ENCODE assay signal across 8 mouse cellular contexts in genomic region chr2:57115181-57115863, GRCm38 (mm10). TPM values are rescaled to one million over a fixed set of nuclear protein-coding genes. Genes with fewer than 3 reads are reported as not detected.
DNase-seq lines count a peak whose midpoint lies in the region; ATAC-seq and TF ChIP-seq lines count a peak whose summit lies in the region.

No protein-coding gene starts in this region.

- H3K27ac ChIP-seq in heart, embryonic 12.5 days (ENCODE audit: poor library complexity, severe bottlenecking), result peak overlapping the region; percentile 91; the same call in 1 of the 2 replicates
- H3K27ac ChIP-seq in MEL (ENCODE audit: control insufficient read depth, low read depth, low read length), result 0 out of 2 replicates have a peak overlapping the region, but pooled peaks have one; percentile 33
- H3K27ac ChIP-seq in forebrain, embryonic 13.5 days, result peak overlapping the region; percentile 28
- H3K27ac ChIP-seq in liver, embryonic 11.5 days (ENCODE audit: low read depth, low read length), result no peak overlapping the region

- H3K27me3 ChIP-seq in heart, embryonic 12.5 days (replicated peaks), result peaks cover 30% of the 10 kb centered on the region
- no peaks in the 10 kb centered on the region for H3K27me3 ChIP-seq in MEL (ENCODE audit: control insufficient read depth in 1 of 2, insufficient read depth in 2 of 2, low read length in 2 of 2)
- peaks cover 34% of the 10 kb centered on the region for H3K27me3 ChIP-seq in forebrain, embryonic 13.5 days
- peaks cover 43% of the 10 kb centered on the region for H3K27me3 ChIP-seq in liver, embryonic 11.5 days (replicated peaks; ENCODE audit: control insufficient read depth, insufficient read depth, low read length)
- H3K27me3 ChIP-seq in splenic B cell, adult 2 months (ENCODE audit: control insufficient read depth, insufficient read depth, low read length, poor library complexity, severe bottlenecking), result peaks cover 2% of the 10 kb centered on the region

- peaks cover 9% of the 10 kb centered on the region; the same call in 1 of the 2 replicates for H3K9me3 ChIP-seq in heart, embryonic 12.5 days (replicated peaks)
- H3K9me3 ChIP-seq in MEL (replicated peaks; ENCODE audit: insufficient read depth, low read length), result no peaks in the 10 kb centered on the region
- no peaks in the 10 kb centered on the region; the same call in 1 of the 2 replicates for H3K9me3 ChIP-seq in forebrain, embryonic 13.5 days (replicated peaks)
- H3K9me3 ChIP-seq in liver, embryonic 11.5 days (ENCODE audit: control insufficient read depth, low read length), result no peaks in the 10 kb centered on the region

- no peak for TF ChIP-seq EP300 in MEL (IDR thresholded peaks at IDR 0.05; ENCODE audit: low read depth in 1 of 2, low read length in 2 of 2)

- no peak for TF ChIP-seq POLR2A in MEL (IDR thresholded peaks at IDR 0.05; ENCODE audit: control insufficient read depth in 1 of 2, insufficient read depth in 1 of 2, low read depth in 1 of 2, low read length in 2 of 2, poor library complexity in 1 of 2)

- DNase-seq in heart, postnatal 10 days, result no peak
- peak; percentile 71 for DNase-seq in MEL (ENCODE audit: low read depth, low spot score)
- no peak for DNase-seq in liver, embryonic 11.5 days (ENCODE audit: low spot score)
- peak; percentile 22 for DNase-seq in splenic B cell, adult 2 months (ENCODE audit: low read depth, low spot score)
- DNase-seq in B cell, adult 2 months, result no peak
- DNase-seq in gastrocnemius, adult 8-10 months (ENCODE audit: low spot score in 2 of 2), result no peak

- WGBS in heart, embryonic 12.5 days, result under 1% methylated on average over 25 of the region's 25 CpGs
- WGBS in forebrain, embryonic 13.5 days, result under 1% methylated on average over 25 of the region's 25 CpGs
- under 1% methylated on average over 25 of the region's 25 CpGs for WGBS in liver, embryonic 11.5 days

- peak overlapping the region; percentile 80 for H3K9ac ChIP-seq in heart, embryonic 12.5 days
- peak overlapping the region; percentile 78 for H3K9ac ChIP-seq in MEL (ENCODE audit: control insufficient read depth, low read depth, low read length, poor library complexity, severe bottlenecking)
- peak overlapping the region; percentile 77 for H3K9ac ChIP-seq in forebrain, embryonic 13.5 days
- H3K9ac ChIP-seq in liver, embryonic 11.5 days (ENCODE audit: low read depth, low read length), result peak overlapping the region; percentile 71

- peak; percentile 4; the same call in 1 of the 2 replicates for ATAC-seq in heart, embryonic 12.5 days (ENCODE audit: insufficient number of reproducible peaks, low FRiP score)
- peak; percentile 5 for ATAC-seq in forebrain, embryonic 13.5 days
- 0 out of 2 replicates have a peak, but pooled peaks have one; percentile 16 for ATAC-seq in liver, embryonic 11.5 days (replicated peaks; ENCODE audit: low FRiP score)

- H3K79me2 ChIP-seq in MEL (ENCODE audit: control insufficient read depth, insufficient read depth, low read length, poor library complexity), result no peaks in the 10 kb centered on the region; the same call in 1 of the 2 replicates

- TF ChIP-seq CTCF in MEL (IDR thresholded peaks at IDR 0.05 in 2 of 3, conservative IDR thresholded peaks at IDR 0.05 in 1 of 3; ENCODE audit: control insufficient read depth in 1 of 3, insufficient read depth in 1 of 3, low read depth in 2 of 3, low read length in 3 of 3, poor library complexity in 1 of 3, severe bottlenecking in 1 of 3), result no peak

- no peaks in the 10 kb centered on the region for H3K36me3 ChIP-seq in heart, embryonic 12.5 days
- peaks cover 0 to 4% of the 10 kb centered on the region in 2 experiments; a peak in 1 of 4 replicates for H3K36me3 ChIP-seq in MEL (ENCODE audit: control insufficient read depth in 1 of 2, insufficient read depth in 2 of 2, low read length in 2 of 2)
- H3K36me3 ChIP-seq in forebrain, embryonic 13.5 days (ENCODE audit: poor library complexity, severe bottlenecking), result no peaks in the 10 kb centered on the region
- no peaks in the 10 kb centered on the region for H3K36me3 ChIP-seq in liver, embryonic 11.5 days (ENCODE audit: control insufficient read depth, insufficient read depth, low read length)
- H3K36me3 ChIP-seq in splenic B cell, adult 2 months (ENCODE audit: control insufficient read depth, insufficient read depth, low read length, poor library complexity, severe bottlenecking), result no peaks in the 10 kb centered on the region

- H3K4me1 ChIP-seq in heart, embryonic 12.5 days (replicated peaks), result peaks cover 18% of the 10 kb centered on the region
- H3K4me1 ChIP-seq in MEL (ENCODE audit: control insufficient read depth in 1 of 2, insufficient read depth in 2 of 2, low read length in 2 of 2), result peaks cover 3 to 9% of the 10 kb centered on the region in 2 experiments; a peak in 2 of 4 replicates
- peaks cover 51% of the 10 kb centered on the region for H3K4me1 ChIP-seq in forebrain, embryonic 13.5 days
- H3K4me1 ChIP-seq in liver, embryonic 11.5 days (replicated peaks; ENCODE audit: control insufficient read depth, insufficient read depth, low read length), result no peaks in the 10 kb centered on the region

- intact Hi-C loops in heart, postnatal 10 days (cut with DNase I), result loop anchor here (10.0 kb wide), 1 partner anchor 1001 kb away; no protein-coding TSS in a partner anchor

- H3K4me2 ChIP-seq in heart, embryonic 12.5 days, result peak overlapping the region; percentile 100
- peak overlapping the region; percentile 100 for H3K4me2 ChIP-seq in forebrain, embryonic 13.5 days
- peak overlapping the region; percentile 100 for H3K4me2 ChIP-seq in liver, embryonic 11.5 days

- no peak for TF ChIP-seq RAD21 in MEL (IDR thresholded peaks at IDR 0.05; ENCODE audit: low read depth, low read length)

- peak overlapping the region; percentile 73 for H3K4me3 ChIP-seq in heart, embryonic 12.5 days
- H3K4me3 ChIP-seq in MEL (ENCODE audit: control insufficient read depth in 1 of 2, insufficient read depth in 1 of 2, low read depth in 2 of 2, low read length in 2 of 2), result peak overlapping the region; percentile 71 to 79
- peak overlapping the region; percentile 81 for H3K4me3 ChIP-seq in forebrain, embryonic 13.5 days
- peak overlapping the region; percentile 83 for H3K4me3 ChIP-seq in liver, embryonic 11.5 days (ENCODE audit: low read depth, low read length)

TF ChIP-seq in MEL, 35 proteins besides CTCF, POLR2A, EP300 and RAD21:
- TF ChIP-seq SMC3 (IDR thresholded peaks at IDR 0.05; ENCODE audit: low read depth, low read length) (no peak), MXI1 (IDR thresholded peaks at IDR 0.05; ENCODE audit: low read depth, low read length) (peak; percentile 65; the same call in 1 of the 2 replicates), ZKSCAN1 (IDR thresholded peaks at IDR 0.05; ENCODE audit: low read depth, low read length) (no peak), UBTF (IDR thresholded peaks at IDR 0.05; ENCODE audit: borderline replicate concordance, insufficient read depth, low read depth, low read length) (peak; percentile 76; the same call in 1 of the 2 replicates), MAX (IDR thresholded peaks at IDR 0.05; ENCODE audit: low read length) (peak; percentile 3; the same call in 1 of the 2 replicates), HCFC1 (IDR thresholded peaks at IDR 0.05; ENCODE audit: low read depth, low read length) (no peak)

RNA-seq across cellular contexts. Expression of gene Nr4a2, which starts 8.5 kb away (rescaled TPM):
- polyA plus RNA-seq in heart, embryonic 12.5 days (2016; fragmentation: Nextera tagmentation; extraction: Ambion mirVana), result 3.5 and 3.8 TPM in 2 replicates
- total RNA-seq in heart, postnatal 10 days (2021), result 1 to 10 TPM; 2.3 TPM
- total RNA-seq in MEL (2012; rRNA removed), result 0.36 and 2.0 TPM in 2 replicates
- polyA plus RNA-seq in MEL (2012; ENCODE audit: insufficient read depth in 1 of 2, insufficient read length in 2 of 2, low read depth in 1 of 2, low replicate concordance in 2 of 2, missing spikeins in 1 of 2), result 1 to 10 TPM in 1 of 2 experiments, not detected in 1; 2.0 TPM
- polyA plus RNA-seq in forebrain, embryonic 13.5 days (2015; fragmentation: Nextera tagmentation; extraction: Ambion mirVana), result 14.2 and 20.7 TPM in 2 replicates
- 2.0 and 2.1 TPM in 2 replicates for polyA plus RNA-seq in liver, embryonic 11.5 days (2014; fragmentation: Nextera tagmentation; extraction: Ambion mirVana)
- under 1 TPM; 0.49 to 0.89 (median 0.77) TPM for total RNA-seq in gastrocnemius, adult 8-10 months (2022)

Comparison
In these comparisons a context has a peak if more than half of its experiments do, and no peak if none do; other contexts are left out.
1. DNase-seq: peak in MEL (single experiment) and splenic B cell, adult 2 months (single experiment); none in heart, postnatal 10 days (0 of 2), liver, embryonic 11.5 days (single experiment), B cell, adult 2 months (0 of 2) and gastrocnemius, adult 8-10 months (0 of 2).
2. Peak in every context shown above with its lines, with median percentiles within 50 percentile points of each other: ATAC-seq, H3K4me2 ChIP-seq, H3K4me3 ChIP-seq and H3K9ac ChIP-seq.